Mouse (Mus musculus) limb, embryonic 11.5 days (tissue): Measurements from ENCODE around the gene Hk1. TPM values are rescaled to one million over a fixed set of nuclear protein-coding genes. Genes with fewer than 3 reads are reported as not detected.

Experiments
- ATAC-seq: fragments of 200-750 bp; cut with Nextera tagmentation; 2 replicates; pipeline ENCODE4 v1.8.0; 2017; ENCODE audit warnings: low read depth; ENCODE audit not compliant: insufficient number of reproducible peaks, low FRiP score, low TSS enrichment
- DNase-seq: peaks from one replicate; pipeline ENCODE4 v3.0.0-alpha.2; 2015; ENCODE audit warnings: low spot score
- H3K27ac ChIP-seq: fragments of 300-500 bp; sonication (generic); replicated peaks from 2 replicates; pipeline ENCODE4 v1.5.1; 2014; ENCODE audit warnings: low read depth, mild to moderate bottlenecking, low read length
- H3K27me3 ChIP-seq: fragments of 300-500 bp; sonication (generic); 2 replicates; pipeline ENCODE4 v1.6.1; 2014; ENCODE audit warnings: mild to moderate bottlenecking, low read length, mixed read lengths; ENCODE audit not compliant: control insufficient read depth, insufficient read depth
- H3K36me3 ChIP-seq: fragments of 300-500 bp; sonication (generic); 2 replicates; pipeline ENCODE4 v1.6.1; 2014; ENCODE audit warnings: mild to moderate bottlenecking, low read length, moderate library complexity, mixed read lengths; ENCODE audit not compliant: control insufficient read depth, insufficient read depth
- H3K4me1 ChIP-seq: fragments of 300-500 bp; sonication (generic); 2 replicates; pipeline ENCODE4 v1.6.1; 2014; ENCODE audit warnings: low read length, mixed read lengths; ENCODE audit not compliant: control insufficient read depth, insufficient read depth
- H3K4me2 ChIP-seq: fragments of 300-500 bp; sonication (generic); 2 replicates; pipeline ENCODE4 v1.6.1; 2014; ENCODE audit warnings: low read depth, mild to moderate bottlenecking, moderate library complexity; ENCODE audit not compliant: severe bottlenecking
- H3K4me3 ChIP-seq: fragments of 300-500 bp; sonication (generic); 2 replicates; pipeline ENCODE4 v1.5.1; 2014; ENCODE audit warnings: low read depth, low read length
- H3K9ac ChIP-seq: fragments of 300-500 bp; sonication (generic); 2 replicates; pipeline ENCODE4 v1.6.1; 2014; ENCODE audit warnings: mild to moderate bottlenecking, low read length
- H3K9me3 ChIP-seq: fragments of 300-500 bp; sonication (generic); 2 replicates; pipeline ENCODE4 v1.6.1; 2016; ENCODE audit warnings: low read length; ENCODE audit not compliant: control insufficient read depth
- WGBS: fragments of 180-500 bp; shearing (Covaris S2); extraction: QIAGEN DNeasy Blood & Tissue Kit; methylation state at CpG from one replicate; pipeline ENCODE4 v1.1.7; 2014; 5-methylcytosine and 5-hydroxymethylcytosine counted together
- polyA plus RNA-seq: library from polyadenylated mRNA; unstranded; fragments of >200 nt; fragmentation: Nextera tagmentation; extraction: Ambion mirVana; gene quantifications from 2 replicates; pipeline ENCODE4 v1.2.1, GENCODE M21; 2014

Gene Hk1
- polyA plus RNA-seq, 1 experiment from 2014 or later: 22.4 TPM

DNA sequence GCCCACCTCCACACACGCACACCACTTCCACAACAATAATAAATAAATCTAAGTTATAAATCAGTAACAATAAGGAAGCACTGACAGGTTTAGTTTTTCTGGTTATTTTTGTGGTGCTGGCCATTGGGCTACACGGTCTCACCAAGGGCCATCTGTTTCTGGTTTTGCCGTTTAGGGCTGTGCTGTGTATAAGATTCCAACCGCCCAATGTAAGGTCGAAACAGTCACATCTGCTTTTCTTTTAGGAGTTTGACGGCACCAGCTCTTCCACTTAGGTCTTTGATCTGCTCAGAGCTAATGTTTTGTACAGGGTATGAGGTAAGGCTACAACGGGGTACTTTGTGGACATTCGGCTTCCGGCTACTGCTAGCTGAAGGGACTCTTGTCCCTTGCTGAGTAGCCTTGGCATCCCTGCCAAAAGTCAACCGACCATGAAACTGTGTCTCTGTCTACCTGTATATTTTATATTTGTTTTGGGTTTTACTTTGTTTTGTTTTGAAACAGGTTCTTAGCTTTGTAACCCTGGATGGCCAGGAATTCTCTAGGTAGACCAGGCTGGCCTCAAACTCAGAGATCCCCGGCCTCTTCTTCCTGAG is 70.7 kb downstream of the Hk1 start:
- Histone ChIP-seq H3K4me3 (no peak overlapping the region), H3K9me3 (no peaks in the 10 kb centered on the region), H3K27ac (no peak overlapping the region), H3K4me2 (no peak overlapping the region), H3K4me1 (peaks cover 7% of the 10 kb centered on the region; the same call in 1 of the 2 replicates), H3K27me3 (no peaks in the 10 kb centered on the region), H3K9ac (no peak overlapping the region), H3K36me3 (peaks cover 3% of the 10 kb centered on the region; the same call in 1 of the 2 replicates)
- no peak for ATAC-seq
- WGBS: 31% methylated on average over 11 of the region's 11 CpGs
- DNase-seq: peak; percentile 64

GRCm38 (mm10) chr10:62306483-62306882 is 73.2 kb downstream of the Hk1 start:
- H3K9me3 ChIP-seq: no peaks in the 10 kb centered on the region
- ATAC-seq (no peak), DNase-seq (no peak)
- WGBS: 30% methylated on average over 3 of the region's 3 CpGs
- no peaks in the 10 kb centered on the region for H3K27me3 ChIP-seq
- H3K36me3 ChIP-seq: no peaks in the 10 kb centered on the region
- H3K9ac ChIP-seq: no peak overlapping the region
- no peak overlapping the region for H3K4me2 ChIP-seq
- H3K27ac ChIP-seq: no peak overlapping the region
- H3K4me3 ChIP-seq: no peak overlapping the region
- H3K4me1 ChIP-seq: 0 out of 2 replicates have a peak, but pooled peaks cover under 1% of the 10 kb centered on the region

GRCm38 (mm10) chr10:62305090-62305489 is 74.6 kb downstream of the Hk1 start:
- Histone ChIP-seq H3K36me3 (no peaks in the 10 kb centered on the region; the same call in 1 of the 2 replicates), H3K27me3 (no peaks in the 10 kb centered on the region), H3K4me1 (no peaks in the 10 kb centered on the region), H3K9me3 (no peaks in the 10 kb centered on the region), H3K4me3 (no peak overlapping the region), H3K27ac (no peak overlapping the region), H3K4me2 (no peak overlapping the region), H3K9ac (no peak overlapping the region)
- ATAC-seq: no peak
- no peak for DNase-seq
- WGBS: 80% methylated on average over 6 of the region's 6 CpGs

GRCm38 (mm10) chr10:62300006-62300827 is 79.5 kb downstream of the Hk1 start:
- ATAC-seq: no peak
- no peak overlapping the region for H3K9ac ChIP-seq

DNA sequence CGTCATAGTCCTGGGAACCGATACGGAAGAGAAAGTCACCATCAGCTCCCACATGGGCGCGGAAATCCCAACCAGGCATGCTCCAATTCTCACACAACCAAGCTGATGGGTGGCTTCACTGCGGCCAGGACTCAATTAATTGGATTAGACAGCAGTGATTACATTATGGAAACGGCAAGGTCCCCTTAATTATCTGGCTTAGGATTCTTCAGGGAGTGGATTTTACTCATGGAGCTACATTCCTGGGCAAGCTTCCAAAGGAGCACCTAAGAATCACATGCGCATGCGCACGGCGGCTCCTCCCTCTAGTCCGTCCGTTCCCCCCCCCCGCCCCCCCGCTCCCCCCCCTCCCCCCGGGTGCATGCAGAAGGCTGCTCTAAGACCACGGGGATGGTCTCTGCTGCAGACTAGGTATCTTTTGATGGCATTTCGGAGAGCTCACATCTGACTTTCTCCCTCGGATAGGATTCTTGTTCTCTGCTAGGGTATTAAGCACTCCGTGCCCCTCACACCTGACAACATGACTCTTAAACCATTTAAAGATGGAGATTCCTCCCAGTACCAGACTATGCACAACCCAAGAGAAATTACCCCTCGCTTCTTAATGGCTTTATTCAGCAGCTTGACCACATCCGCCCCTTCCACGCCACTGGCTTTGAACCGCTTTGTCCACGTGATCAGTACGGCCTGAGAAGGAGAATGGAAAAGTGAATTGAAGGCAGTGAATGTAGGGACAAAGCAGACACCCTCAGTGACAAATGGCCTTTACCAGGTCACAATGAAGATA is 83.4 kb downstream of the Hk1 start:
- ATAC-seq (no peak), DNase-seq (no peak)
- no peaks in the 10 kb centered on the region for H3K4me1 ChIP-seq
- no peaks in the 10 kb centered on the region for H3K9me3 ChIP-seq
- H3K27ac ChIP-seq: no peak overlapping the region
- WGBS: 77% methylated on average over 18 of the region's 26 CpGs
- no peak overlapping the region for H3K9ac ChIP-seq
- no peak overlapping the region for H3K4me3 ChIP-seq
- no peaks in the 10 kb centered on the region for H3K27me3 ChIP-seq
- H3K36me3 ChIP-seq: peaks cover 2% of the 10 kb centered on the region
- no peak overlapping the region for H3K4me2 ChIP-seq

More at GRCm38 (mm10) chr10:62300006-62300827, 79.5 kb downstream of the Hk1 start:
- Histone ChIP-seq H3K4me2 (no peak overlapping the region), H3K36me3 (peaks cover 2% of the 10 kb centered on the region), H3K4me1 (no peaks in the 10 kb centered on the region), H3K27ac (no peak overlapping the region), H3K27me3 (no peaks in the 10 kb centered on the region), H3K9me3 (no peaks in the 10 kb centered on the region), H3K4me3 (no peak overlapping the region)
- DNase-seq: no peak
- WGBS: 87% methylated on average over 23 of the region's 23 CpGs

DNA sequence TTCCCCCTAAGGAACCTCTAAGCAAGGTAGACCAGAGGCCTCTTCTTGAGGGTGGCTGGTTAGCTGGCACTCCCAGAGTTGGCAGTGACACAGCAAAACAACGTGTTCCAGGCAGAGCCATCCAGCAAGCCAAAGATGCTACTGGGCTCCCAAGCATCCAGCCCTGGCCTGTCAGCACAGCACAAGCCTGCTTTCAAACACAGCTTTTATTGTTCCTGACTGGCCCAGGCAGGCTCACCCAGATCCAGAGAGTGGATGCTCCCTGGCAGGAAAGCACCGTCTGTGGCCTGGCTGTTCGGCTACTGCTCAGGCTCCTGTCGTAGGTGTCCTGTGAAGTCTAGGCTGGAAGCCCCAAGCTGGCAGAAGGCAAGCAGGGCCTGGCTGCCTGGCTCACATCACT is 85.6 kb downstream of the Hk1 start:
- Histone ChIP-seq H3K36me3 (peaks cover 2% of the 10 kb centered on the region; the same call in 1 of the 2 replicates), H3K4me3 (no peak overlapping the region), H3K4me1 (no peaks in the 10 kb centered on the region), H3K9ac (no peak overlapping the region), H3K27ac (no peak overlapping the region), H3K27me3 (no peaks in the 10 kb centered on the region), H3K4me2 (no peak overlapping the region), H3K9me3 (no peaks in the 10 kb centered on the region)
- 90% methylated on average over 4 of the region's 4 CpGs for whole genome bisulfite sequencing
- DNase-seq (no peak), ATAC-seq (no peak)

DNA sequence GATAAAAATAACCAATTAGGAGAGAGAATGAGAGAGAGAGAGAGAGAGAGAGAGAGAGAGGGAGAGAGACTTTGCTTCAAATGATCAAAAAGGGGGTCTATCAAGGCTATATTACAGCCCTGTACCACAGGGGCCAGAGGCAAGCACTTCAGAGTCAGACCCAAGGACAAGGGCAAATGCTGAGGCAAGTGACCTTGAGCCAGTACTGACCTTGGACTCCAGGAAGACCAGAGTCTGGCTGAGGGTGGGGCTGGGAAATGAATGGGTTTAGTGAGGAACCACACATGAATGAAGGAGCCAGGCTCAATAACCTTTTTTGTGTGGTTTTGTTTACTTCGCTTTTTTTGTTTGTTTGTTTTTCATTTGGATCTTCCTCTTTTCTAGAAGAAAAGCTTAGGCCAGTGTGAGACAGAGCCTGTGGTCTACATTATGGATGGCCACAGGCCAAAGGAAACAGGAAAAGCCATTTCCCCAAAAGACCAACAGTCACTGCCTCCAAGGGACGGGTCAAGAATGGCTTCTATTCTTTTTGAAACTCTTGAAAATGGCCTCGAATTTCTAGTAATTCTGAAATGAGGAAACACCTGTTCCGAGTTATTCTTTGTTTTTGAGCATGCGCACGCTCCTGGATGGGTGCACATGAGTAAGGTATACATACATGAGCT is 92.1 kb downstream of the Hk1 start:
- Histone ChIP-seq H3K27me3 (no peaks in the 10 kb centered on the region), H3K9ac (no peak overlapping the region), H3K9me3 (no peaks in the 10 kb centered on the region), H3K27ac (no peak overlapping the region), H3K4me2 (no peak overlapping the region), H3K4me1 (no peaks in the 10 kb centered on the region), H3K36me3 (peaks cover 2% of the 10 kb centered on the region; the same call in 1 of the 2 replicates), H3K4me3 (no peak overlapping the region)
- no peak for ATAC-seq
- DNase-seq: no peak
- 83% methylated on average over 6 of the region's 6 CpGs for WGBS
